Mouse (Mus musculus): ENCODE results near the gene Mindy4. TPM values are rescaled to one million over a fixed set of nuclear protein-coding genes. Genes with fewer than 3 reads are reported as not detected.

The Mindy4 gene
- total RNA-seq, 2 experiments from 2014 or later: 4.9 to 5.7 TPM

GRCm38 (mm10) chr6:55357636-55358031 is 154.5 kb downstream of the Mindy4 start:
- DNase-seq (ENCODE audit: low spot score in 2 of 2): no peak

- DNase-seq (ENCODE audit: low spot score in 2 of 2): no peak
Observed at GRCm38 (mm10) chr6:55358731-55359143, 155.6 kb downstream of the Mindy4 start.

- DNase-seq (ENCODE audit: low spot score in 2 of 2): no peak
Observed at GRCm38 (mm10) chr6:55362663-55363062, 159.5 kb downstream of the Mindy4 start.

DNA sequence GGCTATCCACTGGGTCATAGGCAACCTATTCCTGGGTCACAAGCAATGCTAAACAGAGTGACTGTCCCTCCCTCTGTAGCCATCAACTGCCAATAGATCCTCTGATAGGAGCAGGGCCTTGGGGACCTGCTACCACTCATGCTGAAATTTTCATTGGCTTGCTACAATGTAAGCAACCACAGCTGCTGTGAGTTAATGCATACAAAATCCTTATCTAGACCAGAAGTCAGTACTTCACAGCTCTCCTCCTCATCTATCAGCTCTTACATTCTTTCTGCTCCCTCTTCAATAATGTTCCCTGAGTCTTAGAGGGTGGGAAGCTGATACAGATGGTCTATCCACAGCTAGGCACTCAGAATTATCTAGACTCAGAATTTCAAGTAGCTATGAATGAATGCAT is 163.9 kb downstream of the Mindy4 start:
- no peak for DNase-seq (ENCODE audit: low spot score in 2 of 2)

Small RNA genes lying within 50 kb of the gene (microRNA-seq; reads per million reads assigned to microRNA genes)
- 0 reads per million in 2 experiments for gene Gm25458 (ENCODE audit: borderline number of aligned reads in 2 of 2)

Other genes with a start within 250 kb of the Mindy4 start
- gene Nod1, start 230.8 kb upstream of the Mindy4 start, total RNA-seq (2021): 1 to 10 TPM; 9.0 to 9.4 TPM
- 1 to 10 TPM; 6.0 to 9.2 TPM for gene Ggct, start 210.4 kb upstream of the Mindy4 start, total RNA-seq (2021)
- gene Gars, start 165.4 kb upstream of the Mindy4 start, total RNA-seq (2021): 10 to 100 TPM; 72.0 to 86.6 TPM
- gene Crhr2, start 70.4 kb upstream of the Mindy4 start, total RNA-seq (2021): under 1 TPM in 1 of 2 experiments, not detected in 1; 0.35 TPM
- gene Inmt, start 28.3 kb upstream of the Mindy4 start, total RNA-seq (2021): 10 to 100 TPM; 10.1 to 26.1 TPM
- 100 to 1,000 TPM in 1 of 2 experiments, 10 to 100 TPM in 1; 41.5 to 104 TPM for gene Aqp1, start 133.0 kb downstream of the Mindy4 start, total RNA-seq (2021)
- not detected for gene Ghrhr, start 172.9 kb downstream of the Mindy4 start, total RNA-seq (2021)
- gene Adcyap1r1, start 248.6 kb downstream of the Mindy4 start, total RNA-seq (2021): 10 to 100 TPM; 29.0 to 30.0 TPM